Mouse (Mus musculus): ENCODE measurements around the gene C1qtnf9.

Gene C1qtnf9

GRCm38 (mm10) chr14:60767884-60768283 is at the start of gene C1qtnf9:
Gene C1qtnf9 (plus strand): TSS chr14:60768134.
- no peak for DNase-seq (ENCODE audit: low spot score in 2 of 2)

- no peak for DNase-seq (ENCODE audit: low spot score in 2 of 2)
Measured at GRCm38 (mm10) chr14:60721304-60721703, 46.6 kb upstream of the C1qtnf9 start.

GRCm38 (mm10) chr14:60721938-60722337 is 46.0 kb upstream of the C1qtnf9 start:
- DNase-seq (ENCODE audit: low spot score in 2 of 2): no peak

GRCm38 (mm10) chr14:60726091-60726490 is 41.8 kb upstream of the C1qtnf9 start:
- DNase-seq (ENCODE audit: low spot score in 2 of 2): no peak

GRCm38 (mm10) chr14:60727130-60727529 is 40.8 kb upstream of the C1qtnf9 start:
- no peak for DNase-seq (ENCODE audit: low spot score in 2 of 2)

- DNase-seq (ENCODE audit: low spot score in 2 of 2): no peak
Measured at GRCm38 (mm10) chr14:60732081-60732480, 35.9 kb upstream of the C1qtnf9 start.

- peak in 1 of 2 experiments; percentile 35 for DNase-seq (ENCODE audit: low spot score in 2 of 2)
Measured at GRCm38 (mm10) chr14:60732787-60733186, 35.1 kb upstream of the C1qtnf9 start.

- DNase-seq (ENCODE audit: low spot score in 2 of 2): no peak
Measured at GRCm38 (mm10) chr14:60733706-60734105, 34.2 kb upstream of the C1qtnf9 start.

- DNase-seq (ENCODE audit: low spot score in 2 of 2): peak in 1 of 2 experiments; percentile 69
Measured at GRCm38 (mm10) chr14:60735206-60735605, 32.7 kb upstream of the C1qtnf9 start.

- DNase-seq (ENCODE audit: low spot score in 2 of 2): no peak
Measured at GRCm38 (mm10) chr14:60735848-60736547, 31.9 kb upstream of the C1qtnf9 start.

GRCm38 (mm10) chr14:60736591-60737192 is 31.2 kb upstream of the C1qtnf9 start:
- no peak for DNase-seq (ENCODE audit: low spot score in 2 of 2)

- no peak for DNase-seq (ENCODE audit: low spot score in 2 of 2)
Measured at GRCm38 (mm10) chr14:60737202-60737611, 30.7 kb upstream of the C1qtnf9 start.

- DNase-seq (ENCODE audit: low spot score in 2 of 2): no peak
Measured at GRCm38 (mm10) chr14:60738434-60738938, 29.4 kb upstream of the C1qtnf9 start.

GRCm38 (mm10) chr14:60739155-60739554 is 28.8 kb upstream of the C1qtnf9 start:
- DNase-seq (ENCODE audit: low spot score in 2 of 2): no peak

GRCm38 (mm10) chr14:60739616-60740015 is 28.3 kb upstream of the C1qtnf9 start:
- no peak for DNase-seq (ENCODE audit: low spot score in 2 of 2)

- DNase-seq (ENCODE audit: low spot score in 2 of 2): no peak
Measured at GRCm38 (mm10) chr14:60740507-60740906, 27.4 kb upstream of the C1qtnf9 start.

- no peak for DNase-seq (ENCODE audit: low spot score in 2 of 2)
Measured at GRCm38 (mm10) chr14:60741033-60741432, 26.9 kb upstream of the C1qtnf9 start.

GRCm38 (mm10) chr14:60741490-60741981 is 26.4 kb upstream of the C1qtnf9 start:
- peak in 1 of 2 experiments; percentile 84 for DNase-seq (ENCODE audit: low spot score in 2 of 2)

GRCm38 (mm10) chr14:60743681-60744080 is 24.3 kb upstream of the C1qtnf9 start:
- no peak for DNase-seq (ENCODE audit: low spot score in 2 of 2)

- no peak for DNase-seq (ENCODE audit: low spot score in 2 of 2)
Measured at GRCm38 (mm10) chr14:60745201-60745600, 22.7 kb upstream of the C1qtnf9 start.

GRCm38 (mm10) chr14:60746141-60746540 is 21.8 kb upstream of the C1qtnf9 start:
- no peak for DNase-seq (ENCODE audit: low spot score in 2 of 2)

- DNase-seq (ENCODE audit: low spot score in 2 of 2): no peak
Measured at GRCm38 (mm10) chr14:60747154-60747870, 20.6 kb upstream of the C1qtnf9 start.
